Mouse (Mus musculus) adrenal gland, adult 2 months (tissue): ENCODE results near the gene Phb2. TPM values are rescaled to one million over a fixed set of nuclear protein-coding genes. Genes with fewer than 3 reads are reported as not detected.
"Not testable (repeated sequence)": the region's sequence is repeated elsewhere in the genome, so short reads cannot be mapped to it uniquely, and the experiment has no call there.

Experiments used
- DNase-seq: peaks from one replicate; pipeline ENCODE4 v3.0.0; 2021
- long read RNA-seq: library from polyadenylated mRNA; stranded (forward); transcript quantifications from one replicate; pipeline ENCODE4 v2.0.0, GENCODE M21; 2021
- polyA plus RNA-seq: library from polyadenylated mRNA; depleted of rRNA; stranded (reverse); fragments of >200 nt; gene quantifications from 2 replicates; pipeline ENCODE4 v1.2.3, GENCODE M21; 2012; rRNA removed
- total RNA-seq, 2 experiments: library from RNA; stranded (reverse); gene quantifications; 2 replicates each; pipeline ENCODE4 v1.2.3; 2021

Phb2 gene
- total RNA-seq (100 to 1,000 TPM; 286 to 294 TPM), polyA plus RNA-seq (128 and 181 TPM in 2 replicates)
- long read RNA-seq, partial matches to known transcripts: 7 of 179 reads
- long read RNA-seq, other reads (novel, unspliced or antisense): 172 of 179 reads

DNA sequence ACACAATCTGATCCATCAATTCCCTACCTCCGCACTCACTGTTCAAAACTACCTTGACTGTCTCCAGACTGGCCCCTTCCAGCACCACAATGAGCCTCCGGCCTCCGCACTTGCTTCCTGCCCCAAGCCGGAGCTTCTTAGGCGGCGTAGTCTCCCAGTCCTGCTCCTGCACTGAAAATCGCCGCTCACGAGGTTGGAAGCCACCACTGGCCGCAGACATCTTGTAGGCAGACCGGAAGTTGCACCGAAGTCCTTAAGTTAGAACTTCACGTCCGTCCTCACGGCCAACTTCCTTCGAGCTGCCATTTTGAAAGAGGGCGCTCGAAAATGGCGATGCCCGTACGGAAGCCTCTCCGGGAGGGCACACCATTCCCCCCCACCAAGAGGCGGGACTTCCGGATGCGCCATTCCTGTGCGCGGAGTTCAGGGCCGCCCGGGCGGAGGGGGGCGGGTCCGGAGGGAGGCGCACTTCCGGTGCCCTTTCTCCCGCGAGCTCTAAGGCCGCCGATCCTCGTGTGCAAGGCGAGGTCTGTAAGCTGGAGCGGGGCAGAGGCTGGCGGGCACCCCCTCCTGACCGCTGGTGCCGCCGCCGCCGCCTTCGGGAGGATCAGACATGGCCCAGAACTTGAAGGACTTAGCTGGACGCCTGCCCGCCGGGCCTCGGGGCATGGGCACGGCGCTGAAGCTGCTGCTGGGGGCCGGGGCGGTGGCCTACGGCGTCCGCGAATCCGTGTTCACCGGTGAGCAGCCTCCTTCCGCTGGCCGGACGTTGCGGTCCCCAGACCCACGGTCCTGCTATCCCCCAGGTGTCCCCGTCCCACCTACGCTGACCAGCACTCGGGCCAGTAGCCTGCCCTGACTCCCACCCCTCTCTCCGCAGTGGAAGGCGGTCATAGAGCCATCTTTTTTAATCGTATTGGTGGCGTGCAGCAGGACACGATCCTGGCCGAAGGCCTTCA lies at the start of gene Phb2, which contains the start of gene Emg1:
Gene Phb2, plus strand, starts transcription at position 513 of the 959 bp plus-strand sequence.
Gene Emg1, minus strand, starts transcription at position 355 of the 959 bp plus-strand sequence.
- peak; percentile 99 for DNase-seq

DNA sequence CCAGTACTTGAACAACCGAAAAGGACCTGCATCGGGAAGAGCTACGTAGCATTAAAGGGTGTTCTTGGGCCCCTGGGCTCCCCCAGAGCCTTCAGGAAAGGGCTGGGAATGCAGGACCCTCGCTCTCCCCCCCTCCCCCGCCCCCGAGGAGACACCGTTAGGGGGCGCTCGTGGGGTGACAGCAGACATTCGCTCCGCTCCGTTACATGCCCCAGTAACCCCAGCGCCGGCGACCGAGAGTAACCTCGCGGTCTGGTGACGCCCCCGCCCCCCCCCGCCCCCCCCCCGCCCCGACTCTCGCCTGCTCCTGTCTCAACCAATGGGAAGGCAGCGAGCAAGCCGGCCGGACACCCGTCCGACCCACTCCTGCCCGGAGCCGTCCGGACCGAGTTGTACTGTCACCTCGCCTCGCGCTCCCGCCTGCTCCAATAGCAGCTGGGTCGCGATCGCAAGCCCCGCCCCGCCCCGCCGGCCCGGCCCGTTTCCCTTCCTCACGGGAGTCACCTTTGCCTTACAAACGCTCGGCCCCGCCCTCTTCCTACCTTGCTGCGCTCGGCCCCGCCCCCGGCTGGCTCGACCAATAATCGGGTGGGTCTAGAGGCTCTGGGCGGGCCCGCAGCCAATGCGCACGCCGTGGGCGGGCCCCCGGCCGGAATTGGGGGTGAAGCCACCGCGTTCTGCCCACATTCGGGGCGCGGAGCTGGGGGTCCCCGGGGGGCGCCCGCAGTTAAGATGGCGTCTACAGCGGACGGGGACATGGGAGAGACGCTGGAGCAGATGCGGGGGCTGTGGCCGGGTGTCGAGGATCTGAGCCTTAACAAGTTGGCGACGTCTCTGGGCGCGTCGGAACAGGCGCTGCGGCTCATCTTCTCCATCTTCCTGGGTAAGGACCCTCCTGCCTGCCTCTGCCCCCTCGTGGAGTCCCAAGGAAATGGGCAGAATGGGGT lies 49.4 kb upstream of the Phb2 start, which contains the start of gene Lpcat3:
Gene Lpcat3, plus strand, starts transcription at position 551 of the 947 bp plus-strand sequence.
- DNase-seq: peak; percentile 100

DNA sequence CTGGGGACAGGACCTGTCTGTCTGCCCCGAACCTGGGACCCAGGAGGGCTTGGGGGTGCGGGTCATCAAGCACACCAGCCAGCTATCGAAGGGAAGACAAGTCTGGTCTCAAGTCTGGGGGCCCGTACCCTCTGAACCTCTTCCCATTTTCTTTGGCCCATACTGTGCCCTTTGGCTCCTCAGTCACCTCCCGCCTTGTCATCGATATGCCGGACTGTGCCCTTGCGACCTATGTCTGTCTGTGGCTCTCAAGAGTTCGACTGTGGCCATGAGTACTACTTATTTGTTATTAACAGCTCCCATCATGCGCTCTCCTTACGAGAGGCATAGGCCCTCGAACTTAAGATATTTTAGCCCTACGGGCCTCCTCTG lies 48.7 kb upstream of the Phb2 start:
- no peak for DNase-seq

DNA sequence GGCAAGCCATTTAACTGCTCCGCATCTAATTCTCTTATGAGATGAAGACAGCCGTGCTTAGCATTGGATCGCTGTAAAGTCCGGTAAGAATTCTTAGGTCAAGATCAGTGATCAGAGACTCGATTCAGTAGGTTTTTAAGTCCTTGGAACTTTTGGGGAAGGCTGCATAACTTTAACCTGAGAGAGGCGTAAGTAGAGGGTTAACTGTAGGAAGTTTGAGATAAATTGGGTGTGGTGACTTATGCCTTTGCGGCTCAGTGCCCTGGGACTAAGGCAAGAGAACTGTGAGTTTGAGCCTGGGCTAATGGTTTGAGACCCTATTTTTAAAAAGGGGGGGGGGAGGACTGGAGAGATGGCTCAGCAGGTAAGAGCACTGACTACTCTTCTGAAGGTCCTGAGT lies 47.9 kb upstream of the Phb2 start:
- no peak for DNase-seq

DNA sequence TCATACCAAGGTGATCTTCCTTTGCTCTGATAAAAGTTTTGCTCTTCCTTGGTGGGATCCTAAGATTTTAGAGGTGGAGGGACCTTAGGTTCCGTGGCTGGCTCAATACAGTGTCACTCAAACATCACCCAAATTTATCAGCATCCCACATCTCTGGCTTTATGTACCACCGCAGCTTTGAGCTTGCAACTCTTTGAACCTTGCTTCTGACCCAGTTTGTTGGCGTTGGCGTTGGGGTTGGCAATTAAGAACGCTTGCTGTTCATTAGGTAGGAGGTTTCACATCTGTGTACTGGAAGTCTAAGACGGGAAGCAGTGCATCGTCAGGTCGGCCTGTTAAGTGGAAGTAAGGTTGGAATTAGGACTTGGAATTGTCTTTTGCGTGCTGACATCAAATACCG lies 47.1 kb upstream of the Phb2 start:
- no peak for DNase-seq

DNA sequence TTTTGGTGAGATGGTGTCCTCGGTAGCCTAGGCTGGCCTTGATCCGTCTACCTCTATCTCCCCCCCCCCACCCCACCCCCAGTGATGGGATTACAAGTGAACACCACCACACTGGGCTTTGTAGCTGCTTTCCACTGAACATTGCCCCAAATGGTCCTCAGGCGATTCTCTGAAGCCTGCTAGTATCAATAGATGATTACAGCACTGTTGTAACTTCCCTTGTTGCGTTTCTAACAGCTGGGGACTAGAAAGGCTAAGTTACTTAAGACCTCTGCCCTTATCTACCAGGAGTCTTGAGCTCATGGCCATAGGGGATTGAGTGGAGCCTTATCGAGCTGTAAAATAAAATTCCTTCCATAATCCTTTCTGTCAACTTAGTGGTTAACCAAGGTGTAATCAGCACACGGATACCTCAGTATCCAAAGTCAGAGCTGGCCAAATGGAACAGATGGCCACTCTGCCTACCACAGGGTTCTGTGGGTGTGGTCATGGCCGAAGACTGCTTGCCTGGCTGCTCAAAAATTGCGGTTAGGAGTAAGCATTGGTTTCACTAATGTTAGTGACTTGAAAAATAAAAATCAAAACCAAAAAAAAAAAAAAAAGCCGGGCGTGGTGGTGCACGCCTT lies 42.8 kb upstream of the Phb2 start:
- DNase-seq: no peak

DNA sequence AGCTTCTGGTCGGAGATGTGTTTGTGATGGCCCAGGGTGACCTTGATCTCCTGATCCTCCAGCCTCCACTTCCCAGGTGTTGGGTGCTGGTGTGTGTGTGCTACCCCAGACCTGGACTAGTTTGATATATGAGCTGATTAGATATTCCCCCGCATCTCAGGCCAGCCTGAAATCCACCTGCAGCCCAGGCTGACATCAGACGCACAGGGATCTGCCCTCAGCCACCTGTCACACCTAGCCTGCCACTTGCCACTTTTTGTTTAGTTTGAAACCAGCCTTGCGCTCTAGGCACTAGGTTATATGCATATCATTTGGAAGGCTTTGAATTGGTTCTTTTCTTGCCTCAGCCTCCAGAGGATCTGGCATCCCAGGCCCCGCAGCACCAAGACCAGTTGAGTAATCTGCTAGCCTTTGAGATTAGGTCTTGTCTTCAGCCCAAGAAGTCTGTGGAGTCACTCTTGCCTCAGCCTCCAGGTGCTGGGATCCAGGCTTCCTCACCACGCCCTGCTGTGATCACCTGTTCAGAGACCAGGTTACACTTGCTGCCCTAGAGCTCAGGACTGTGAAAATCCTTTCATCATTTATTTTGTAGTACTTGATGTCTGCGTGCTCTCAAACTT lies 41.7 kb upstream of the Phb2 start:
- no peak for DNase-seq

DNA sequence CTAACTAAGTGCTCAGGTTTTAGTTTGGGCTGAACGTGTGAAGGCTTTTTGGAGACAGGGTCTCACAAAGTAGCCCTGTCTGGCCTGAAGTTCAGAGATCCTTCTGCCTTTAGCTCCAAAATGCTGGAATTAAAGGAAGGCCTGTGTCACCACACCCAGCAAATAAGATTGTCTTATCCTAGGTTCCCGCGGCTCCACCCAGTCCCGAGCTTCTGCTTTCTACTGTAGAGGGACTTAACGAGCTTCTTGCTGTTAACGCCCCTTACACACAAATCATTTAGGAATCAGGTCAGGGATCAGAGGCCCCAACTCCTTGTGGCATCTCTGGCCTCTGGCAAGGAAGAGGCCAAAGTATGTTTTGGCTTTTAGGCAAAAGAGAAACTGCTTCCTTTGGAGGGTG lies 40.0 kb upstream of the Phb2 start:
- no peak for DNase-seq

DNA sequence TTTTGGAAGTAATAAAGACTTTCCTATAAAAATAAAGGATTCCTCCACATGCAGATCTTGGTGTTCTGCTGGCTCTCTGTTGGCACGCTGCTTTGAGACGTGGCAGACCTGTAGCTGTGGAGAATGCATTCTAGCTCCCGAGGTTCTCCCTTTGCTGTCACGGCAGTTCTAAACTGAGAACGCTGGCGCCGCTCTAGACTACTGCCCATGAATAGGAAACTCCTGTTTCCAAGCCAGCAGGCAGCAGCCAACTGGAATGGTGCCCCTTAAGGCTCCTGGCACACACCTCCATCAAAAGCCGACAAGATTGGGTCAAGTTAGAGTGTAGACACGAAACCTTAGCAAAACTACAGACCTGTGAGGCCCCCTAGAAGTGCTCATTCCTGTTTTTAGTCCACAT lies 38.5 kb upstream of the Phb2 start:
- peak; percentile 40 for DNase-seq

DNA sequence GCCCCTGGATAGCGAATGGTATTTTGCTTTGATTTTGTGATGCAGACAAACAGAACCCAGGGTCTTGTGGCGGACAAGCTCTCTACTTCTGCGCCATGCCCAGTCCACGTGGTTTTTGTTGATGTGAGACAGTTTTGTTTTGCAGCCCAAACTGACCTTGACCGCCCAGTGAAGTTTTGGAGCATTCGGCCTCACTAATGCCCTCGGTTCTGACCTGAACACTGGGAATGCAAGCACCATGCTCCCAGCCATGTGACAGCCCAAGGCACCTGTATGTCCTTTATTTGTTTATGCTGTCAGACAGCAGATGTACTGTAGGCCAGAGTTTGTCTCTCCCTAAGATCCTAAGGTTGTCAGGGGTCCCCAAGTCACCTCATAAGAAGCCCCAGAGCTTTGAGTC lies 37.5 kb upstream of the Phb2 start:
- DNase-seq: peak; percentile 31

DNA sequence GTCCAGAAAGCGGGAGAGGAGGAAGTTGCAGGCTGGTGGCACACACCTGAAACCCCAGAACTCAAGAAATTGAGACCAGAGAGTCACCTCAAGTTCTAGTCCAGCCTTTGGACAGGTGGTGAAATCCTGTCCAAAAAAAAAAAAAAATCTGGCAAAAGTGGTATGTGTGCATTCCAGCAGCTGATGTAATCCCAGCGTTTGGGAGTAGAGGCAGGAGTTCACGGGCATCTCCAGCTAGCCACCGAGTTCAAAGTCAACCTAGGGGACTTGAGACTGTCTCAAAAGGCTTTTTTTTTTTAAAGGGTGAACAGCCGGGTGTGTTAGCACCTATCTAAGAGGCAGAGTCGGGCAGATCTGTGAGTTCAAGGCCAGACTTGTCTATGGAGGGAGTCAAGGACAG lies 36.0 kb upstream of the Phb2 start:
- DNase-seq: peak; percentile 45

DNA sequence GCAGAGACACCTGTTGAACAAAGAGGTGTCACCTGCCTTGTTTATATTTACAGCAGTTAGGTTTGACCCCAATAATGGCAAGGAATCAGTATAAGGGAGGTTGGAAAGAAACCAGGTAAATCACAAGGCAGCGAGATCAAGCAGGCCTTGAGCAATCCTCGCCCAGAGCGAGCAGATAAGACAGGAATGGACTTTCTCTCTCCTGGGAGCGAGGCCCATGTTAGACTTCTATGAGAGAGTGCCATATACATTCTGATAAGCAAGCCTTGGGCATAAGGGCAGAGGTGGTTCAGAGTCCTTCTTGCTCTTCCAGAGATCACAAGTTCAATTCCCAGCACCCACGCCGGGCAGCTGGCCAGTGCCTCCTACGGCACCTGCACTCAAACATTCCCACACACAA lies 33.4 kb upstream of the Phb2 start:
- DNase-seq: no peak

DNA sequence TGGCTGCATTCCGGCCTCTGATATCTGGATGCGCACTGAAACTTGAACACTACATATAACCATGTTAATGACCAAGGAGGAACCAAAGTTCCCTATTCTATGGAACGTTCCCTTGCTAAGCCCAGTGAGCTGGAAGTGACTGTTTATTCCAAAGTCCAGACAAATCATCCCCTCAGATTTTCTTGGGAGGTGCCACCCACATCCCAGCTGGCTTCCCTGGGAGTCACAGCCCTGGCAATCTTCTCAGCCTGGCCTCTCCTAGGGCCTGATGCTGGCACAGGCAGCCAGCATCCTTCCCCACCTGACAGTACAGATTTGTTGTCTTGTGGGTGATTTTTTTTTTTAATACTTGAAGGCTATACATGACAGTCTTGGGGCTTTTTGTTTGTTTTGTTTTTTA lies 32.6 kb upstream of the Phb2 start:
- DNase-seq: no peak

DNA sequence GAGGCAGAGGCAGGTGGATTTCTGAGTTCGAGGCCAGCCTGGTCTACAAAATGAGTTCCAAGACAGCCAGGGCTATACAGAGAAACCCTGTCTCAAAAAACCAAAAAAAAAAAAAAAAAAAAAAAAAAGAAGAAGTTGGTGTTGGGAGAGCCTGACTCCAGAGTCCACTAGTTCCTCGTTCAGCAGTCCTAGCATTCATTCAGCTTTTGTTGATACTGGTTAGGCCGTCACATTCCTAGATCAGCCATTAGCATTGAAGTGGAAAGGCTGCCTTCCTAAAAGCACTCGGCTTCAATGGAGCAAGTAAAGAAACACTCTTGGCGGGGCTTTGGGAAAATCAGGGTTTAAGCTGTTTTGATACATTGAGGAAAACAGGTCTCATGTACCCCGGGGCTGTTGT lies 29.8 kb upstream of the Phb2 start:
- DNase-seq: not testable (repeated sequence)

DNA sequence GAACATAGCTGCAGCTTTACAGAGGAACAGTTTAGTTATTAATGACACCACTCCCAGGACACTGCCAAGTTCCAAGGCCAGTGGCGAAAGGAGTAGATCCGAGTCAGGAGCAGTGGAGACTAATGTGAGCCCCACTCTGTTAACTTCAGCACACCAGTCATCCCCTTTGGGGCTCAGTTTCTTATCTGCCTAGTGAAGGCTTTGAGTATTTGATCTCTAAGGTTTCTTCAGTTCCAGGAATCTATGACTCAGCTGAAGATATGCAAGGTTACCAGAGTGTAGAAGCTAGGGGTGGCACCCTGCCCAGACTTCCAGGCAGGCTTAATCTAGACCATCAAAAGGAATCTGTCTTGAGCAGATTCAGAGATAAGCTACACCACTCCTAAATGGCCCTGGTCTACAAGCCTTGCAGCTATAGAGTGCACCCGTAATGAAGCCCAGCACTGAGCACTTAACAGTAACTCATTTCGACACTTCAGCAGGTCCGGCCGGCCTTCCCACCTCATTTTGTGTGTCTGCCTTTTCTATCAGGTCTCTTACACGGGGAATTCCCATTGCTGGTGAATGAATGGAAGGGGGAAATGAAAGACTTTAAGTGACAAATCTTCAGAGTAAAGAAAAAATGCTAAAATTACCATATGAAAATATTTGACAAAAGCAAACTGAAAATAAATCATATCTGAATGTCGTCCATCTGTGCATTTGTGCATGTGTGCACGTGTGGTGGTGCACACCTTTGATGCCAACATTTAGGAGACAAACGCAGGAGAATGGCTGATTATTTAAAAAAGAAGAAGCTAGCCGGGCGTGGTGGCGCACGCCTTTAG lies 28.3 kb upstream of the Phb2 start:
- DNase-seq: peak; percentile 90

DNA sequence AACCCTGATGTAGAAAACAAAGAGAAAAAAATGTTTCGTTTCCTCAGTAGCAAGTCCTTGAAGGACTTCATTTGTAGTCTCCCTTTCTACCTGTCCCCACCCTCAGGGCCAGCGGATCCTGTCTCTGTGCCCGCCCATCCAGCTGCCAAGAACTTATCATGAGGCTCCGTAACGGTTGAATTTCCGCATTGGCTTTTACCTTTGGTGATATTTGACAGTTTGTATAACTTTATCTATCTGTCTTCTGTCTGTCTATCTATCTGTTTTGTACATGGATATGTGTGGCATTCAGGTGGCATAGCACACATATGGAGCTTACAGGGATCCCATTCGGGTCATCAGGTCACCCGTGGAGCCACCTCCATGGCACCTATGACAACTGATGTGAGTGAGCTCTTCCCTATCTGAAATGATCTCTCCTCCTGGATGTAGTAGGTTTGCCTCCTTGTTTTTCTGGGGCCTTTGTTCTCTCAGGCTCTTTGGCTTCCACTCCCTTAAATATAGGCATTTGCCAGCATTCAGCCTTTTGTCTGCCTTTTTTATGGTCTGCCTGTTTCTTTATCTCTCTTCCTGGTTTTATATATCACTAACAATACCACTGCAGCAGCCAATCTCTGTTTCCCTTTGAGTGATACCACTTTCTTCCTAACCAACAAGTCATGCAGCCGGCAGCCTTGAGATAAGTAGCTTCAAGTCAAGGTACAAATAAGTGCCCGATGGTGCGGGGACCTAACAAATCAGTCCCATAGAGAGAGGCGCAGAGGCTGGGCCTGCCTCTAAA lies 26.3 kb upstream of the Phb2 start:
- DNase-seq: no peak

DNA sequence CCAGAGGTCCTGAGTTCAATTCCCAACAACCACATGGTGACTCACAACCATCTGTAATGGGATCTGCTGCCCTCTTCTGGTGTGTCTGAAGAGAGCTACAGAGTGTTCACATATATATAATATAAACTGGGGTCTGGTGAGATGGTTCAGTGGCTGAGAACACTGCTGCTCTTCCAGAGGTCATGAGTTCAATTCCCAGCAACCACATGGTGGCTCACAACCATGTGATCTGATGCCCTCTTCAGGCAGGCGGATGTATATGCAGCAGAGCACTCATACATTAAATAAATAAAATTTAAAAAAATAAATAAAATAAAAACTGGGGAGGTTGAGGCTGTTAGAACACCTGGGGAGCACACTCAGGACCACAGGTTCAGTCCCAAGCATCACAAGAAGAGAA lies 25.5 kb upstream of the Phb2 start:
- DNase-seq: not testable (repeated sequence)

DNA sequence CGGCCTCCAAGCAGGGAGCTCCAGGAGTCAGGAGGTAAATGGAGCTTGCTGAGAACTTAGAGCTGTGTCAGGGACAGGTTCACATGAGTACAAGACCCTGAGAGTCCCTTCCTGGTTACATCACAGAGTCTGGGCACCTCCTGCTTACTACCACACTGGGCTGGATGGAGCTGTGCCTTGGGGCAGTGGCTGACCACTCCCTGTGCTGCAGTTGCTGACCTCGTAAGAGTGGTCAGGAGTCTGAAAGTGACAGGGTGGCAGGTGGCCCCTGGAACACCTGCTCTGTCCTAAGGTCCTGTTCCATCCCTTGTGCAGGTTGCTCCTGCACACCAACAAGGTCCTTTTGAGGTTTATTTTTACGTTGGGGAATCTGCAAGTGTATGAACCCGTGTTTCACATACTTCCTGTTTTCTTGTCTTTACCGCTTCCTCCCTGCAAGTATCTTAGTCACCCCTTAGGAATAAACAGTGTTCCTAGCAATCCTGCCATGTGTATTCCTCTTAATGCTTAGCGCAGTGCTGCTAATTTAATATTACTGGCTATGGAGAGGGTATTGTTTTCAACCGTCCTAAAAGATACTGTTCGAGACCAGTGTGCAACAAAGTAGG lies 23.9 kb upstream of the Phb2 start:
- DNase-seq: no peak

DNA sequence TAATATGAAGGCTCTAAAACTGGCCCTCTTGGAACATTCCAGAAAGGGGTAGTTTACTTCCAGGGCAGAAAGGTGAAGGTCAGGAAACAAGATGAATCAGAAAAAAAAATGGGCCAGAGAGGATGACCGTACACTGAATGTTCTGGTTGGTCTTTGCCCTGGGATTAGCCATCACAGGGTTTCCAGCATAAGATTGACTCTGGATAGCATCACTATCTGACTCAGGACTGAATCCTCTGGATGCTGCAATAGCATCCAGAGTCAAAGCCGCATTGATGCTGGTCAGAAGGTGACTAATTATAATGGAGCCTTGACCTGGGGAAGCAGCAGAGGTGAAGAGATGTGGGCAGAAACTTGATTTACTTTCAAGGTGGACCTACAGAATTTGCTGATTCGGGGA lies 23.1 kb upstream of the Phb2 start:
- DNase-seq: peak; percentile 61
